Mouse (Mus musculus) ZHBTc4 (cell line): ENCODE results near the gene Rnd2.
"Not testable (repeated sequence)": the region's sequence is repeated elsewhere in the genome, so short reads cannot be mapped to it uniquely, and the experiment has no call there.

Experiments used
- DNase-seq: peaks from one replicate; pipeline ENCODE4 v3.0.0-alpha.2; 2011; ENCODE audit warnings: low read depth, low spot score

The Rnd2 gene

GRCm38 (mm10) chr11:101446860-101447259, 17.9 kb upstream of the Rnd2 start:
- DNase-seq: not testable (repeated sequence)

- DNase-seq: no peak
These were observed 17.0 kb upstream of the Rnd2 start for GRCm38 (mm10) chr11:101447786-101448185.

- DNase-seq: peak; percentile 86
These were observed 16.5 kb upstream of the Rnd2 start, which contains the start of gene Ifi35 for GRCm38 (mm10) chr11:101448274-101448746. TSS of gene Ifi35 (plus strand) at chr11:101448407.

GRCm38 (mm10) chr11:101448899-101449298, 15.9 kb upstream of the Rnd2 start:
- no peak for DNase-seq

GRCm38 (mm10) chr11:101449596-101449995, 15.2 kb upstream of the Rnd2 start:
- DNase-seq: not testable (repeated sequence)

- peak; percentile 56 for DNase-seq
These were observed 14.4 kb upstream of the Rnd2 start for GRCm38 (mm10) chr11:101450394-101450793.

- no peak for DNase-seq
These were observed 13.3 kb upstream of the Rnd2 start for GRCm38 (mm10) chr11:101451536-101451935.

GRCm38 (mm10) chr11:101452093-101452774, 12.6 kb upstream of the Rnd2 start:
- no peak for DNase-seq

- no peak for DNase-seq
These were observed 10.1 kb upstream of the Rnd2 start for GRCm38 (mm10) chr11:101454702-101455101.

GRCm38 (mm10) chr11:101455627-101456026, 9.2 kb upstream of the Rnd2 start:
- DNase-seq: no peak

- no peak for DNase-seq
These were observed 7.2 kb upstream of the Rnd2 start for GRCm38 (mm10) chr11:101457631-101458030.

GRCm38 (mm10) chr11:101458217-101458616, 6.6 kb upstream of the Rnd2 start:
- no peak for DNase-seq

- DNase-seq: no peak
These were observed 5.1 kb upstream of the Rnd2 start for GRCm38 (mm10) chr11:101459716-101460115.

- DNase-seq: no peak
These were observed 4.5 kb upstream of the Rnd2 start for GRCm38 (mm10) chr11:101460321-101460720.

GRCm38 (mm10) chr11:101462141-101462540, 2.7 kb upstream of the Rnd2 start:
- DNase-seq: no peak

GRCm38 (mm10) chr11:101462583-101463440, 2.0 kb upstream of the Rnd2 start:
- DNase-seq: no peak

- peak; percentile 88 for DNase-seq
These were observed 486 bp downstream of the Rnd2 start for GRCm38 (mm10) chr11:101465101-101465868.

- peak; percentile 76 for DNase-seq
These were observed 1.2 kb downstream of the Rnd2 start, which contains the start of gene Vat1 for GRCm38 (mm10) chr11:101465869-101466551. TSS of gene Vat1 (minus strand) at chr11:101466230.

GRCm38 (mm10) chr11:101466552-101466950, 1.8 kb downstream of the Rnd2 start:
- DNase-seq: not testable (repeated sequence)

- DNase-seq: peak; percentile 86
These were observed 2.9 kb downstream of the Rnd2 start for GRCm38 (mm10) chr11:101467477-101468262.
